In the genomic region with DNA sequence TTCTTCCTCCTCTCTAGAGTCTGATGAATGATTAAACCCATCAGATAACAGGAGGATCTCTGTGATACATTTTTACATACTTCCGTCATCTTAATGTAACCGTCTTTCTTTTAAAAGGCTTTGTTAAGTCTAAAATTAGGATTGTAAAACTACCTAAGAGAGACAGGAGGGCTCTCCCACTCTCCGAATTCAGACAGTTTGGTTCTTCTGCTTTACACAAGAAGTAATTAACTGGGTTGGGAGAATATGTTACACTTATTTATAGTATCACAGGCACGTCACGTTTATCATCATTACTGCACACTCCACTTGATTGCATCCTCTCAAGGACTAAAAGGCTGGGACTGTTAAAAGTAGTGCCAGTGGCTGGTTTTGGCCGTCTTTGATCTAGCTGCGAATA, we compare ENCODE assay signal across 21 mouse cellular contexts. TPM values are rescaled to one million over a fixed set of nuclear protein-coding genes. Genes with fewer than 3 reads are reported as not detected.
DNase-seq lines count a peak whose midpoint lies in the region; ATAC-seq and TF ChIP-seq lines count a peak whose summit lies in the region.
"Had no signal": no experiment of that assay in that cellular context is flagged by ENCODE, and none has a peak within 500 bp of the region (broad histone marks: within the 10 kb centered on the region; RNA-seq: fewer than 3 reads in every experiment).

No protein-coding gene starts in this region.

- H3K27me3 ChIP-seq in forebrain, embryonic 16.5 days (replicated peaks; ENCODE audit: control insufficient read depth, insufficient read depth, low read length), result no peaks in the 10 kb centered on the region
- no peaks in the 10 kb centered on the region for H3K27me3 ChIP-seq in forebrain, embryonic 11.5 days (ENCODE audit: control insufficient read depth, insufficient read depth, low read length)
- no peaks in the 10 kb centered on the region for H3K27me3 ChIP-seq in lung, postnatal 0 days (replicated peaks; ENCODE audit: insufficient read depth, low read length)
- H3K27me3 ChIP-seq: embryonic facial prominence, embryonic 13.5 days; embryonic facial prominence, embryonic 15.5 days had no signal

- peak; percentile 34; the same call in 1 of the 2 replicates for ATAC-seq in forebrain, embryonic 16.5 days
- no peak for ATAC-seq in forebrain, embryonic 11.5 days (replicated peaks; ENCODE audit: low FRiP score)
- peak; percentile 42 for ATAC-seq in frontal cortex, adult (ENCODE audit: low TSS enrichment)
- ATAC-seq in lung, postnatal 0 days, result no peak

- peak overlapping the region; percentile 52 for H3K27ac ChIP-seq in forebrain, embryonic 16.5 days (ENCODE audit: low read length)
- H3K27ac ChIP-seq in forebrain, embryonic 11.5 days (ENCODE audit: low read depth, low read length), result no peak overlapping the region
- H3K27ac ChIP-seq in olfactory bulb, adult 2 months (ENCODE audit: insufficient read depth, low read depth, low read length), result peak overlapping the region; percentile 66; the same call in 1 of the 2 replicates
- no peak overlapping the region for H3K27ac ChIP-seq in lung, postnatal 0 days (ENCODE audit: low read length)
- H3K27ac ChIP-seq: embryonic facial prominence, embryonic 13.5 days; embryonic facial prominence, embryonic 15.5 days; forebrain, embryonic 10.5 days had no signal

- WGBS in forebrain, embryonic 16.5 days, result 76% methylated on average over 7 of the region's 7 CpGs
- 94% methylated on average over 7 of the region's 7 CpGs for WGBS in forebrain, embryonic 11.5 days
- WGBS in olfactory bulb, adult 2 months, result 30% methylated on average over 7 of the region's 7 CpGs
- WGBS in lung, postnatal 0 days, result 61% methylated on average over 7 of the region's 7 CpGs

- TF ChIP-seq CTCF in olfactory bulb, adult 2 months (IDR thresholded peaks at IDR 0.05; ENCODE audit: insufficient read depth, low read depth, low read length), result no peak
- TF ChIP-seq CTCF in lung, postnatal 0 days (IDR thresholded peaks at IDR 0.05), result no peak

- H3K4me2 ChIP-seq in forebrain, embryonic 16.5 days (ENCODE audit: low read length), result no peak overlapping the region
- H3K4me2 ChIP-seq in forebrain, embryonic 11.5 days (ENCODE audit: low read depth, low read length, severe bottlenecking), result no peak overlapping the region
- H3K4me2 ChIP-seq in lung, postnatal 0 days (replicated peaks; ENCODE audit: low read depth, low read length), result no peak overlapping the region
- H3K4me2 ChIP-seq: embryonic facial prominence, embryonic 13.5 days; embryonic facial prominence, embryonic 15.5 days had no signal

- peaks cover 12% of the 10 kb centered on the region for H3K4me1 ChIP-seq in forebrain, embryonic 16.5 days (replicated peaks; ENCODE audit: control insufficient read depth, insufficient read depth, low read length)
- H3K4me1 ChIP-seq in forebrain, embryonic 11.5 days (replicated peaks; ENCODE audit: control insufficient read depth, insufficient read depth, low read length), result no peaks in the 10 kb centered on the region
- H3K4me1 ChIP-seq in olfactory bulb, adult 2 months (ENCODE audit: control insufficient read depth, insufficient read depth, low read length), result peaks cover 32% of the 10 kb centered on the region
- peaks cover 13% of the 10 kb centered on the region; the same call in 1 of the 2 replicates for H3K4me1 ChIP-seq in lung, postnatal 0 days (ENCODE audit: insufficient read depth, low read depth, low read length)

- DNase-seq in forebrain, embryonic 11.5 days (ENCODE audit: low spot score), result no peak
- no peak for DNase-seq in frontal cortex, postnatal 14 days (ENCODE audit: low spot score in 2 of 2)
- DNase-seq in brain, adult 2 months (ENCODE audit: low read depth, low spot score), result peak; percentile 63
- no peak for DNase-seq in lung, postnatal 0 days (ENCODE audit: low spot score)
- DNase-seq: adrenal gland, adult 8-10 months; adrenal gland, postnatal 14 days; adrenal gland, postnatal 36 days; cerebellum, adult 11 months; cerebellum, adult 18-20 months; cerebellum, adult 8-10 months; cerebellum, adult 9-11 months; cerebellum, postnatal 14 days; cerebellum, postnatal 36 days; embryo, embryonic 11 days had no signal

- TF ChIP-seq EP300 in lung, postnatal 0 days (IDR thresholded peaks at IDR 0.05), result no peak

- no peak for TF ChIP-seq POLR2A in olfactory bulb, adult 2 months (IDR thresholded peaks at IDR 0.05; ENCODE audit: insufficient read depth, low read depth, low read length)

- H3K9me3 ChIP-seq in forebrain, embryonic 16.5 days (ENCODE audit: control insufficient read depth, low read length), result no peaks in the 10 kb centered on the region
- H3K9me3 ChIP-seq in forebrain, embryonic 11.5 days (ENCODE audit: control insufficient read depth, low read length), result no peaks in the 10 kb centered on the region
- H3K9me3 ChIP-seq in lung, postnatal 0 days (ENCODE audit: low read length), result no peaks in the 10 kb centered on the region
- H3K9me3 ChIP-seq: embryonic facial prominence, embryonic 13.5 days; embryonic facial prominence, embryonic 15.5 days; forebrain, embryonic 10.5 days had no signal

- no peak overlapping the region for H3K4me3 ChIP-seq in forebrain, embryonic 16.5 days (replicated peaks; ENCODE audit: low read length)
- H3K4me3 ChIP-seq in forebrain, embryonic 11.5 days (ENCODE audit: low read depth, low read length), result no peak overlapping the region
- no peak overlapping the region for H3K4me3 ChIP-seq in olfactory bulb, adult 2 months (ENCODE audit: insufficient read depth, low read depth, low read length)
- H3K4me3 ChIP-seq in lung, postnatal 0 days (ENCODE audit: low read depth, low read length), result no peak overlapping the region
- H3K4me3 ChIP-seq: embryonic facial prominence, embryonic 13.5 days; embryonic facial prominence, embryonic 15.5 days; erythroblast, embryonic 14.5 days; forebrain, embryonic 10.5 days had no signal

- H3K9ac ChIP-seq in forebrain, embryonic 16.5 days (replicated peaks; ENCODE audit: low read depth, low read length), result no peak overlapping the region
- no peak overlapping the region for H3K9ac ChIP-seq in forebrain, embryonic 11.5 days (ENCODE audit: low read length)
- no peak overlapping the region for H3K9ac ChIP-seq in lung, postnatal 0 days (replicated peaks; ENCODE audit: low read depth)
- H3K9ac ChIP-seq: embryonic facial prominence, embryonic 13.5 days; embryonic facial prominence, embryonic 15.5 days had no signal

- no peaks in the 10 kb centered on the region for H3K36me3 ChIP-seq in forebrain, embryonic 16.5 days (ENCODE audit: control insufficient read depth, insufficient read depth)
- no peaks in the 10 kb centered on the region for H3K36me3 ChIP-seq in forebrain, embryonic 11.5 days (ENCODE audit: control insufficient read depth, insufficient read depth, low read length)
- no peaks in the 10 kb centered on the region for H3K36me3 ChIP-seq in lung, postnatal 0 days (ENCODE audit: insufficient read depth, low read length)
- H3K36me3 ChIP-seq: embryonic facial prominence, embryonic 13.5 days; embryonic facial prominence, embryonic 15.5 days had no signal

RNA-seq across cellular contexts. Expression of a gene that starts 40.9 kb away (rescaled TPM):
- 74.4 and 75.7 TPM in 2 replicates for polyA plus RNA-seq in forebrain, embryonic 16.5 days (2015; fragmentation: Nextera tagmentation; extraction: Ambion mirVana)
- polyA plus RNA-seq in forebrain, embryonic 11.5 days (2014; fragmentation: Nextera tagmentation; extraction: Ambion mirVana), result 42.7 and 44.6 TPM in 2 replicates
- 322 TPM in 1 of 2 replicates, not detected in the other for polyA plus RNA-seq in olfactory bulb, adult 2 months (2012; ENCODE audit: insufficient read depth, insufficient read length, low replicate concordance, missing spikeins)
- polyA plus RNA-seq in lung, postnatal 0 days (2015; fragmentation: Nextera tagmentation; extraction: Ambion mirVana), result 21.1 and 23.0 TPM in 2 replicates

Comparison
In these comparisons a context has a peak if more than half of its experiments do, and no peak if none do; other contexts are left out.
1. ATAC-seq: peak in forebrain, embryonic 16.5 days (single experiment) and frontal cortex, adult (single experiment); none in forebrain, embryonic 11.5 days (single experiment) and lung, postnatal 0 days (single experiment).
2. H3K27ac ChIP-seq: peak in forebrain, embryonic 16.5 days (single experiment) and olfactory bulb, adult 2 months (single experiment); none in forebrain, embryonic 11.5 days (single experiment) and lung, postnatal 0 days (single experiment).